Comparison of ENCODE assay signal across 8 mouse cellular contexts in genomic region chr15:8711630-8712310, GRCm38 (mm10). TPM values are rescaled to one million over a fixed set of nuclear protein-coding genes. Genes with fewer than 3 reads are reported as not detected.
DNase-seq lines count a peak whose midpoint lies in the region; ATAC-seq and TF ChIP-seq lines count a peak whose summit lies in the region.

No protein-coding gene starts in this region.

- no peaks in the 10 kb centered on the region for H3K9me3 ChIP-seq in hindbrain, embryonic 14.5 days (ENCODE audit: control insufficient read depth, low read length)
- no peaks in the 10 kb centered on the region for H3K9me3 ChIP-seq in hindbrain, embryonic 11.5 days (ENCODE audit: control insufficient read depth, low read length)
- no peaks in the 10 kb centered on the region for H3K9me3 ChIP-seq in limb, embryonic 14.5 days (ENCODE audit: control insufficient read depth, low read length)

- no peak for TF ChIP-seq POLR2A in limb, embryonic 14.5 days (IDR thresholded peaks at IDR 0.05; ENCODE audit: borderline replicate concordance, extremely low read depth, insufficient read depth, insufficient read length)

- H3K27me3 ChIP-seq in hindbrain, embryonic 14.5 days (ENCODE audit: control insufficient read depth, insufficient read depth, low read length): 0 out of 2 replicates have a peak, but pooled peaks cover 5% of the 10 kb centered on the region
- H3K27me3 ChIP-seq in hindbrain, embryonic 11.5 days (ENCODE audit: control insufficient read depth, insufficient read depth, low read length): no peaks in the 10 kb centered on the region
- no peaks in the 10 kb centered on the region for H3K27me3 ChIP-seq in limb, embryonic 14.5 days (ENCODE audit: control insufficient read depth, insufficient read depth, low read length)

- no peaks in the 10 kb centered on the region for H3K36me3 ChIP-seq in hindbrain, embryonic 14.5 days (replicated peaks; ENCODE audit: control insufficient read depth, insufficient read depth)
- H3K36me3 ChIP-seq in hindbrain, embryonic 11.5 days (ENCODE audit: control insufficient read depth, insufficient read depth, low read length): no peaks in the 10 kb centered on the region
- H3K36me3 ChIP-seq in limb, embryonic 14.5 days (ENCODE audit: control insufficient read depth, insufficient read depth, low read length): no peaks in the 10 kb centered on the region

- no peak for ATAC-seq in hindbrain, embryonic 14.5 days (ENCODE audit: low FRiP score)
- ATAC-seq in hindbrain, embryonic 11.5 days (ENCODE audit: low FRiP score): no peak
- ATAC-seq in limb, embryonic 14.5 days (ENCODE audit: low FRiP score, low read depth): no peak

- H3K4me1 ChIP-seq in hindbrain, embryonic 14.5 days (replicated peaks; ENCODE audit: control insufficient read depth, insufficient read depth, low read length): 0 out of 2 replicates have a peak, but pooled peaks cover 6% of the 10 kb centered on the region
- no peaks in the 10 kb centered on the region; the same call in 1 of the 2 replicates for H3K4me1 ChIP-seq in hindbrain, embryonic 11.5 days (replicated peaks; ENCODE audit: control insufficient read depth, insufficient read depth, low read length)
- H3K4me1 ChIP-seq in limb, embryonic 14.5 days (ENCODE audit: control insufficient read depth, insufficient read depth, low read length): peaks cover 22% of the 10 kb centered on the region

- no peak overlapping the region for H3K4me3 ChIP-seq in hindbrain, embryonic 14.5 days (replicated peaks; ENCODE audit: low read length)
- no peak overlapping the region for H3K4me3 ChIP-seq in hindbrain, embryonic 11.5 days (ENCODE audit: low read depth, low read length)
- H3K4me3 ChIP-seq in limb, embryonic 14.5 days (replicated peaks; ENCODE audit: low read length): no peak overlapping the region

- intact Hi-C loops in heart, postnatal 10 days (cut with DNase I): no loop called here

- H3K4me2 ChIP-seq in hindbrain, embryonic 14.5 days (replicated peaks): 0 out of 2 replicates have a peak overlapping the region, but pooled peaks have one; percentile 95
- no peak overlapping the region for H3K4me2 ChIP-seq in hindbrain, embryonic 11.5 days (replicated peaks; ENCODE audit: low read depth, low read length)
- peak overlapping the region; percentile 3; the same call in 1 of the 2 replicates for H3K4me2 ChIP-seq in limb, embryonic 14.5 days (replicated peaks; ENCODE audit: low read depth, low read length, severe bottlenecking)

- H3K9ac ChIP-seq in hindbrain, embryonic 14.5 days: no peak overlapping the region
- H3K9ac ChIP-seq in hindbrain, embryonic 11.5 days (ENCODE audit: low read depth, low read length): no peak overlapping the region
- H3K9ac ChIP-seq in limb, embryonic 14.5 days (ENCODE audit: low read depth, low read length, severe bottlenecking): no peak overlapping the region

- DNase-seq in hindbrain, embryonic 14.5 days (ENCODE audit: low spot score): no peak
- DNase-seq in hindbrain, embryonic 11.5 days (ENCODE audit: low spot score): no peak
- peak; percentile 13 for DNase-seq in ovary, postnatal 14 days (ENCODE audit: low spot score)
- no peak for DNase-seq in ovary, postnatal 36 days (ENCODE audit: low spot score)
- DNase-seq in limb, embryonic 14.5 days (ENCODE audit: low spot score): no peak
- peak; percentile 47 for DNase-seq in telencephalon, adult 2 months (ENCODE audit: low read depth, low spot score)
- no peak for DNase-seq in heart, postnatal 10 days
- no peak for DNase-seq in T-cell, adult 2 months (ENCODE audit: low spot score)

- WGBS in hindbrain, embryonic 14.5 days: 72% methylated on average over 9 of the region's 9 CpGs
- WGBS in hindbrain, embryonic 11.5 days: 75% methylated on average over 9 of the region's 9 CpGs
- 25% methylated on average over 9 of the region's 9 CpGs for WGBS in limb, embryonic 14.5 days

- no peak overlapping the region for H3K27ac ChIP-seq in hindbrain, embryonic 14.5 days
- no peak overlapping the region for H3K27ac ChIP-seq in hindbrain, embryonic 11.5 days (ENCODE audit: low read depth, low read length)
- no peak overlapping the region for H3K27ac ChIP-seq in limb, embryonic 14.5 days (replicated peaks; ENCODE audit: low read depth, low read length)

RNA-seq across cellular contexts. Expression of gene Slc1a3, which starts 1.2 kb away (rescaled TPM):
- 242 and 264 TPM in 2 replicates for polyA plus RNA-seq in hindbrain, embryonic 14.5 days (2014; fragmentation: Nextera tagmentation; extraction: Ambion mirVana)
- polyA plus RNA-seq in hindbrain, embryonic 11.5 days (2014; fragmentation: Nextera tagmentation; extraction: Ambion mirVana): 41.8 and 50.2 TPM in 2 replicates
- polyA plus RNA-seq in limb, embryonic 14.5 days (2012; rRNA removed): 20.9 and 25.1 TPM in 2 replicates
- 26.8 and 31.6 TPM in 2 replicates for polyA plus RNA-seq in limb, embryonic 14.5 days (2014; fragmentation: Nextera tagmentation; extraction: Ambion mirVana)
- total RNA-seq in heart, postnatal 10 days (2021): 1 to 10 TPM; 1.3 to 3.4 TPM

Comparison
In these comparisons a context has a peak if more than half of its experiments do, and no peak if none do; other contexts are left out.
1. DNase-seq: peak in ovary, postnatal 14 days (single experiment) and telencephalon, adult 2 months (single experiment); none in hindbrain, embryonic 14.5 days (single experiment), hindbrain, embryonic 11.5 days (single experiment), ovary, postnatal 36 days (single experiment), limb, embryonic 14.5 days (single experiment), heart, postnatal 10 days (0 of 2) and T-cell, adult 2 months (single experiment).